Mouse (Mus musculus) small intestine, adult 2 months (tissue): ENCODE measurements around the gene Gm5930.
"Not testable (repeated sequence)": the region's sequence is repeated elsewhere in the genome, so short reads cannot be mapped to it uniquely, and the experiment has no call there.

Experiments
- CTCF ChIP-seq: fragments of 200-500 bp; IDR thresholded peaks from 2 replicates; pipeline ENCODE4 v1.5.1; 2012; ENCODE audit warnings: low read depth, mild to moderate bottlenecking, control low read depth, inconsistent platforms, low read length, moderate library complexity, mixed read lengths; ENCODE audit not compliant: insufficient replicate concordance, insufficient read length; ENCODE audit errors: extremely low read depth
- POLR2A ChIP-seq: fragments of 200-500 bp; IDR thresholded peaks from 2 replicates; pipeline ENCODE4 v1.6.1; 2012; ENCODE audit warnings: low read depth, mild to moderate bottlenecking, control low read depth, inconsistent platforms, low read length, moderate library complexity

DNA sequence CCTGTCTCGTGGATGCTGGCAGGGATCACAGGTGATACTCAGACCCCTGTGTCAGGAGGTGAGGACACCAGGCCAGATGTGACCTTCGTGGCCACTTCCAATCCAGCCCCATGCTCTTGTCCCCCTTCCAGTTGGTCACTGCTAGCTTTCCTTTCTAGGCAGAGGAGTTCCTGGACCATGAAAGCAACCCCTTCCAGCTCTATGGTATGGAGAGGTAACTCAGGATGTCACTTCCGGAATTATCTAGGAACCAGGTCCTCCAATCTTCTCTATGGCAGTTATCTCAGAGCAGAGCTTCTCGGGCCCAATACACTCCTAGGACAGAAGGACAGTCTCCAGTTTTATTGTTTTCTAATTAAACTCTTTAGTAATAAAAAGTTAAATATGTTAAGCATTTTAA, 26.3 kb downstream of the Gm5930 start:
- TF ChIP-seq CTCF, POLR2A: not testable (repeated sequence)
